Mouse (Mus musculus) liver, embryonic 11.5 days (tissue): ENCODE measurements around the gene Tbc1d1. TPM values are rescaled to one million over a fixed set of nuclear protein-coding genes. Genes with fewer than 3 reads are reported as not detected.
A peak's percentile ranks its signal among the peaks of the same experiment; 100 is the strongest.

Experiments
- ATAC-seq: fragments of 200-750 bp; cut with Nextera tagmentation; replicated peaks from 2 replicates; pipeline ENCODE4 v1.8.0; 2017; ENCODE audit warnings: moderate number of reproducible peaks, mild to moderate bottlenecking, moderate TSS enrichment, moderate library complexity; ENCODE audit not compliant: low FRiP score
- DNase-seq: peaks from one replicate; pipeline ENCODE4 v3.0.0-alpha.2; 2017; ENCODE audit warnings: low spot score
- H3K27ac ChIP-seq: fragments of 300-500 bp; sonication (generic); 2 replicates; pipeline ENCODE4 v1.5.1; 2014; ENCODE audit warnings: mild to moderate bottlenecking, low read depth, low read length, control low read depth
- H3K27me3 ChIP-seq: fragments of 300-500 bp; sonication (generic); replicated peaks from 2 replicates; pipeline ENCODE4 v1.6.1; 2014; ENCODE audit warnings: low read length, mixed read lengths; ENCODE audit not compliant: control insufficient read depth, insufficient read depth
- H3K36me3 ChIP-seq: fragments of 300-500 bp; sonication (generic); 2 replicates; pipeline ENCODE4 v1.6.1; 2014; ENCODE audit warnings: mild to moderate bottlenecking, low read length, moderate library complexity, mixed read lengths; ENCODE audit not compliant: control insufficient read depth, insufficient read depth
- H3K4me1 ChIP-seq: fragments of 300-500 bp; sonication (generic); replicated peaks from 2 replicates; pipeline ENCODE4 v1.6.1; 2014; ENCODE audit warnings: low read length, mixed read lengths; ENCODE audit not compliant: control insufficient read depth, insufficient read depth
- H3K4me2 ChIP-seq: fragments of 300-500 bp; sonication (generic); 2 replicates; pipeline ENCODE4 v1.6.1; 2014; ENCODE audit warnings: mild to moderate bottlenecking, control low read depth, moderate library complexity
- H3K4me3 ChIP-seq: fragments of 300-500 bp; sonication (generic); 2 replicates; pipeline ENCODE4 v1.5.1; 2014; ENCODE audit warnings: low read depth, low read length, control low read depth
- H3K9ac ChIP-seq: fragments of 300-500 bp; sonication (generic); 2 replicates; pipeline ENCODE4 v1.6.1; 2014; ENCODE audit warnings: low read depth, low read length, control low read depth
- H3K9me3 ChIP-seq: fragments of 300-500 bp; sonication (generic); 2 replicates; pipeline ENCODE4 v1.6.1; 2016; ENCODE audit warnings: low read length, inconsistent platforms, mixed read lengths; ENCODE audit not compliant: control insufficient read depth
- WGBS: fragments of 180-500 bp; shearing (Covaris S2); extraction: QIAGEN DNeasy Blood & Tissue Kit; methylation state at CpG from one replicate; pipeline ENCODE4 v1.1.7; 2014; 5-methylcytosine and 5-hydroxymethylcytosine counted together
- polyA plus RNA-seq: library from polyadenylated mRNA; unstranded; fragments of >200 nt; fragmentation: Nextera tagmentation; extraction: Ambion mirVana; gene quantifications from 2 replicates; pipeline ENCODE4 v1.2.1, GENCODE M21; 2014

Tbc1d1 gene
- polyA plus RNA-seq, 1 experiment from 2014 or later = 25.6 TPM

DNA sequence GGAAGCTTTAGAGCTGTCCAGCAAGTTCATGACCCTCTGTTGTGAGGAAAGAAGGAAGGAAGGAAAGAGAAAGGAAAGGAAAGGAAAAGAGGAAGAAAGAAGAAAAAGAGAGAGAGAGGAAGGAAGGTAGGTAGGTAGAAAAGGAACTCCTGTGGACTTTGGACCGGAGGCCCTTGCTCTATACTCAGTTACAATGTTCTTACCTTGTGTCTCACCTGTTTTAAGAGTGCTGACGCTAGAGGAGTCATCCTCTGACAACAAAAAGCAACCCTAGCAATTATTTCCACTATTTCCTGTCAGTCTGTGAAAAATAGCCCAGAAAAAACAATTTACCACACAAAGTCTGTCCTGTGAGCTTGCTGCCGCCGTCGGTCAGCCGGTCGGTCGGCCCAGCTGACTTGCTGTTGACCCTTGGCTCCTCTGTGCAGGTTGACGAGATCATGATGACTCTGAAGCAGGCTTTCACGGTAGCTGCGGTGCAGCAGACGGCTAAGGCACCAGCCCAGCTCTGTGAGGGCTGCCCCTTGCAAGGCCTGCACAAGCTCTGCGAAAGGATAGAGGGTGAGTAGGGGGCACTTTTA lies 107.9 kb downstream of the Tbc1d1 start:
- Histone ChIP-seq H3K27me3 (no peaks in the 10 kb centered on the region), H3K4me1 (no peaks in the 10 kb centered on the region), H3K36me3 (no peaks in the 10 kb centered on the region; the same call in 1 of the 2 replicates), H3K27ac (no peak overlapping the region), H3K4me3 (no peak overlapping the region), H3K9ac (no peak overlapping the region), H3K9me3 (no peaks in the 10 kb centered on the region), H3K4me2 (no peak overlapping the region)
- WGBS = 71% methylated on average over 13 of the region's 13 CpGs
- ATAC-seq (no peak), DNase-seq (no peak)

DNA sequence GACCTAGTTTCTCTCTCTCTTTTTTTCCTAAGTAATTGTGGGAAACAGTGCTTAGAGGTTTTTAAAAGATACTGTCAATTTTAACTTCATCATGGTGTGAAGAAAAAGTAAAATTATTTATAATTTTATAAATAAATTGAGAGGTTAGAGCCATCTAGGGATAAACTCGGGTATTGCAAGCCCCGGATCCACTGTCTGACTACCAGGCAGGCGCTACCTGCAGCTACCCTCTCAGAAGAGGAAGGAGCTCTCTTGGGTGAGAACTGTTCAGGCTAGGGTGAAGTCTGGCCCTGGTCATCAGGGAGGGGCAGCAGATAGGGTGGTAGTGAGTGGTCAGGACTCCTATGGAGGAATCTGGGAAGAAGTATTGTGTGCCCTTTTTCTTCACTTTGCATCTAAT lies 109.0 kb downstream of the Tbc1d1 start:
- WGBS = 18% methylated on average over 3 of the region's 3 CpGs
- Histone ChIP-seq H3K4me3 (no peak overlapping the region), H3K27me3 (no peaks in the 10 kb centered on the region), H3K9ac (no peak overlapping the region), H3K9me3 (no peaks in the 10 kb centered on the region), H3K36me3 (no peaks in the 10 kb centered on the region; the same call in 1 of the 2 replicates), H3K27ac (no peak overlapping the region), H3K4me1 (no peaks in the 10 kb centered on the region), H3K4me2 (no peak overlapping the region)
- DNase-seq (no peak), ATAC-seq (no peak)

DNA sequence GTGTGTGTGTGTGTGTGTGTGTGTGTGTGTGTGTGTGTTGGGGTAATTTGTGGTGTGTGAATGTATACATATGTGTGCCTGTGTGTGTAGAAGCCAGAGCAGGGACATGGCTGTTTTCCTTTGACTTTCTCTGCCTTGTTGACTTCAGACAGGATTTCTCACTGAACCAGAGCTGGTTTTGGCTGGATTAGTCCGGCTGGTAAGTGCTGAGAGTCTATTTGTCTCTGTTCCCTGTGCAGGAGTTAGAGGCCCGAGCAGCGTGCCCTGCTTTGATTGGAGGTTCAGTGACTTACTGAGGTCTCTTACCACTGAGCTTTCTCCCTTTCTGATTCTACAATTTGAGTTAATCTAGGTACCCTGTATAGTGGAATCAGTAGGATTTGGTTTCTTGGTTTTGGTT lies 109.8 kb downstream of the Tbc1d1 start:
- no peak overlapping the region for H3K27ac ChIP-seq

DNA sequence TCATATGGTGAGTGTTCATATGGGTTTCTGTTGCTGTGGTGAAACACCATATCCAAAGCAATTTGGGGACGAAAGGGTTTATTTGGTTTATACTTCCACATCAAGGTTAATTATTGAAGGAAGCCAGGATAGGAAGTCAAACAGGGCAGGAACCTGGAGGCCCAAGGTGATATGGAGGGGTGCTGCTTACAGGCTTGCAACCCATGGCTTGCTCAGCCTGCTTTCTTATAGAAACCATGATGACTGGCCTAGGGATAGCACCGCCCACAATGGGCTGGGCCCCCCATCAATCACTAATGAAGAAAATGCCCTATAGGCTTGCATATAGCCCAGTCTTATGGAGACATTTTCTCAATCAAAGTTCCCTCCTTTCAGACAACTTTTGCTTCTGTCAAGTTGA lies 110.4 kb downstream of the Tbc1d1 start:
- ATAC-seq = no peak

More for the DNA sequence above, 109.8 kb downstream of the Tbc1d1 start:
- H3K9me3 ChIP-seq = no peaks in the 10 kb centered on the region
- H3K4me2 ChIP-seq = no peak overlapping the region
- no peak overlapping the region for H3K9ac ChIP-seq
- ATAC-seq = no peak
- DNase-seq = no peak
- no peak overlapping the region for H3K4me3 ChIP-seq
- peaks cover under 1% of the 10 kb centered on the region for H3K36me3 ChIP-seq
- WGBS = 82% methylated on average over 3 of the region's 3 CpGs
- H3K27me3 ChIP-seq = no peaks in the 10 kb centered on the region
- H3K4me1 ChIP-seq = no peaks in the 10 kb centered on the region

DNA sequence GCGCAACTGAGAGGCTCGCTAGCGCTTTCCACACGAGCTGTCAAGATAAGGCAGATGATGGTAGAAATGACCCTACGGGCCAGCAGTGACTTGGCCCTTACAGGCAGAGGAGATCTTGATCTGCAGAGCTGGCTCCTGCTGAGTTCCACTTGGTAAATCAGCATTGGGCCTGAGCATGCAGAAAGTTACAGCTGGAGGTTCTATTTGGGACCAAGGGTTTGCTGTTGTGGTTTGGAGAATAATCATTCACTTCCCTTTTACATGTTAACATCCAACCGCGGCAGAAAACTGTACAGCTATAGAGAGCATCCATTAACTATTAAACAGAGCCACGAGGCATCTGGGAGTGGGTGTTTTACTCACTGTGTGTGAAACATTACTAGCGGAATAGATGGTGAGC lies 111.2 kb downstream of the Tbc1d1 start:
- H3K4me2 ChIP-seq = no peak overlapping the region
- H3K27ac ChIP-seq = no peak overlapping the region
- H3K27me3 ChIP-seq = no peaks in the 10 kb centered on the region
- H3K4me3 ChIP-seq = no peak overlapping the region
- H3K9ac ChIP-seq = no peak overlapping the region
- H3K36me3 ChIP-seq = peaks cover 7% of the 10 kb centered on the region
- no peaks in the 10 kb centered on the region for H3K4me1 ChIP-seq
- DNase-seq (no peak), ATAC-seq (no peak)
- 69% methylated on average over 9 of the region's 9 CpGs for WGBS
- H3K9me3 ChIP-seq = no peaks in the 10 kb centered on the region

More for the DNA sequence above, 110.4 kb downstream of the Tbc1d1 start:
- peaks cover 4% of the 10 kb centered on the region for H3K36me3 ChIP-seq
- H3K9ac ChIP-seq = no peak overlapping the region
- no peak for DNase-seq
- 76% methylated on average over 2 of the region's 2 CpGs for WGBS
- H3K9me3 ChIP-seq = no peaks in the 10 kb centered on the region
- H3K4me1 ChIP-seq = no peaks in the 10 kb centered on the region
- H3K4me3 ChIP-seq = no peak overlapping the region
- H3K27ac ChIP-seq = no peak overlapping the region
- H3K27me3 ChIP-seq = no peaks in the 10 kb centered on the region
- H3K4me2 ChIP-seq = no peak overlapping the region

DNA sequence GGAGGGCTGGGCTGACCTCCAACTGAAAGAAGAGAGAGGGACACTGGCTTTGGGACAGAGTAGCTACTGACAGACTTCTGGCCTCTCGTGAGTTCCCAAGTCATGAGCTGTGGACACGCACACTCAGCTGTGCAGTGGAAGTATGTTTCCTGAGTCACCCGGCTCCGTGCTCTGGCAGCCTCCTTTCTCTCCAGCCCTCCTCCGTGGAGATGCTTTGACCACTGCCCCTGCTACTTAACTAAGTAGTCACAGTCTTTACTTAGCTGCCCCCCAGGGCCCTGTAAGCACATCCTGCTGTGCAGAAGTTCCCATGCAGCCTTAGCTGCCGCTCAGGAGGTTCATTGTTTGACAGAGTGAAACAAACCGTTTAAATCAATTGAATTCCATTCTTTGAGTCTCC lies 113.6 kb downstream of the Tbc1d1 start:
- Histone ChIP-seq H3K9ac (no peak overlapping the region), H3K9me3 (no peaks in the 10 kb centered on the region), H3K27ac (no peak overlapping the region), H3K27me3 (no peaks in the 10 kb centered on the region), H3K4me1 (no peaks in the 10 kb centered on the region), H3K4me2 (no peak overlapping the region), H3K36me3 (peaks cover 7% of the 10 kb centered on the region), H3K4me3 (no peak overlapping the region)
- WGBS = 73% methylated on average over 7 of the region's 7 CpGs
- ATAC-seq (no peak), DNase-seq (no peak)

DNA sequence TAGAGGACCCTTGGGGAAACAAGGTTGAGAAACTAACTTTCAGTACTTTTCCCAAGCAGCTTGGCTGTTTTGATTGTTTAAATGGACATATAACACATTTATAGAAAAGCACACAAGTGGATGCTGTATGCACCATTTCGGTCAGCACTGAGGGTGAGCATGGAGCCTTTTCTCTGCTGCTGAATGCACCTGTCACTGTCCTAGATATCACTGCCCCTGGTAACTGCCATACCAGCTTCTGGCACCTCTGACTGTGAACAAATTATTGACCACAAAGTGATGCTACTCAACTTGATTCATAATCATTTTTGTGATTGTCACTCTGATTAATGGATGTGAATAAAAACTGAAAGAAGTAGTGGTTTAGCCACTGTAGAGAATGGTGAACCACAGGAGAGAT lies 117.4 kb downstream of the Tbc1d1 start:
- H3K36me3 ChIP-seq = peaks cover 11% of the 10 kb centered on the region
- no peak overlapping the region for H3K27ac ChIP-seq
- DNase-seq (no peak), ATAC-seq (no peak)
- H3K9ac ChIP-seq = no peak overlapping the region
- H3K9me3 ChIP-seq = no peaks in the 10 kb centered on the region
- no peaks in the 10 kb centered on the region for H3K4me1 ChIP-seq
- no peak overlapping the region for H3K4me2 ChIP-seq
- no peak overlapping the region for H3K4me3 ChIP-seq
- WGBS = 91% methylated on average over 1 of the region's 1 CpGs
- H3K27me3 ChIP-seq = no peaks in the 10 kb centered on the region

DNA sequence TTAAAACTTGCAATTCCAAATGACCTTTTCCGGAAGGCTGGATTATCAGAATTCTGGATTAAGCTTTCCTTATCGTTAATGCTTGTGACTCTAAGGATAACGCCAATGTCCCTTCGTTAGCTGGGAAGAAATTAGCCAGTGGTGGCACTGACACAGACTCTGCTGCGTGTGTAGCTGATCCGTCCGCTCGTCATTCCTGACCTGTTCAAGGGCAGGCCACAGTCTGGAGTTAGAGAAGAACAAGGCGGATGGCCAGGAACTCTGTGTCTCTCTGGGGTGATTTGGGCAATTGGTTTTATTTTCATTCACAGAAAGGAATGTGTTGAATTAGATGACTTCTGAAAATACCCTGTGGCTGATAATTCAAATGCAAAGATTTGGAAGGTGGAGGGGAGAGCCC lies 118.2 kb downstream of the Tbc1d1 start:
- H3K4me3 ChIP-seq = no peak overlapping the region
- DNase-seq (no peak), ATAC-seq (no peak)
- H3K27me3 ChIP-seq = no peaks in the 10 kb centered on the region
- no peak overlapping the region for H3K9ac ChIP-seq
- H3K4me2 ChIP-seq = no peak overlapping the region
- H3K36me3 ChIP-seq = peaks cover 11% of the 10 kb centered on the region
- no peaks in the 10 kb centered on the region for H3K9me3 ChIP-seq
- 81% methylated on average over 9 of the region's 9 CpGs for WGBS
- H3K4me1 ChIP-seq = no peaks in the 10 kb centered on the region
- H3K27ac ChIP-seq = no peak overlapping the region

DNA sequence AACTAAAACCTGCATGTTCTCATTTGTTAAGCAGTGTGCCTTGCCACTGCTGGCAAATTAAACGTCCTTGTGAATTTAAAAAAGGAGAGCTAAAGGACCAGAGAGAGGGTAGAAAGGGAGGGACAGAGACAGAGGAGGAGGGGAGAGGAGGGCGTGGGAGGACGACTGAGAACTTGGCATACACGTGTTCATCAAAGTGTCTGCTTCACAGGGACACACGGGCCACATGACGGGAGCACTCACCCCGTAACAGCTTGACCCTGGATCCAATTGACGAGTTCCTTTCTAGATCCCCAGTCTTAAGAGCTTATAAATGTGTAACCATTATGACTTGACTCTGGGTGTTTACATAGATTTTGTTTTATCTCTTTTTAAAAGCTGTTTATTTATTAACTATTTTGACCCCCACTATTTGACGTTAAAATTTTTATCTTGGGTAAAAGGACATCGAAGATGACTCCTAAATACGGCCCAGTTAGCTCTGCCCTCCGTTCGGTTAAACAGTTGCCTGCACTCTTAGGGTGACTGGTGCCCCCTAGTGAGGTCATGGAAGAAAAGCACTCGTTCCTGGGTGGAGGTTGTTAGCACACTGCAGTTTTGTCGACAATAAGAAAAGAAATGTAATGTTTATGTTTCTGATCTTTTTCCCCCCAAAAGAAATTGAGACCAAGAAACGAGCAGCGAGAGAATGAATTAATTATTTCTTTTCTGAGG lies 118.8 kb downstream of the Tbc1d1 start:
- H3K4me3 ChIP-seq = no peak overlapping the region
- no peak overlapping the region for H3K9ac ChIP-seq
- no peaks in the 10 kb centered on the region for H3K27me3 ChIP-seq
- WGBS = 45% methylated on average over 17 of the region's 17 CpGs
- no peaks in the 10 kb centered on the region for H3K9me3 ChIP-seq
- no peak overlapping the region for H3K4me2 ChIP-seq
- ATAC-seq (peak; percentile 65; the same call in 1 of the 2 replicates), DNase-seq (no peak)
- no peak overlapping the region for H3K27ac ChIP-seq
- no peaks in the 10 kb centered on the region for H3K4me1 ChIP-seq
- peaks cover 12% of the 10 kb centered on the region for H3K36me3 ChIP-seq
